Mouse (Mus musculus): ENCODE results near the gene Ndufa6. TPM values are rescaled to one million over a fixed set of nuclear protein-coding genes. Genes with fewer than 3 reads are reported as not detected.
"Not testable (repeated sequence)": the region's sequence is repeated elsewhere in the genome, so short reads cannot be mapped to it uniquely, and the experiment has no call there.

The Ndufa6 gene
- polyA plus RNA-seq, 1 experiment from 2014 or later = 830 TPM

GRCm38 (mm10) chr15:82368851-82369250 is 14.7 kb upstream of the Ndufa6 start:
- H3K4me2 ChIP-seq (replicated peaks; ENCODE audit: low read depth) = no peak overlapping the region
- TF ChIP-seq CTCF (IDR thresholded peaks at IDR 0.05; ENCODE audit: low read depth) = no peak
- no peaks in the 10 kb centered on the region for H3K4me1 ChIP-seq (replicated peaks; ENCODE audit: control insufficient read depth, insufficient read depth, low read length)
- no peak for ATAC-seq
- H3K27ac ChIP-seq (ENCODE audit: low read depth, low read length) = no peak overlapping the region
- no peaks in the 10 kb centered on the region for H3K27me3 ChIP-seq (replicated peaks; ENCODE audit: control insufficient read depth, insufficient read depth, low read length)
- H3K9ac ChIP-seq (ENCODE audit: low read depth, low read length) = no peak overlapping the region
- 90% methylated on average over 1 of the region's 1 CpGs for WGBS
- H3K9me3 ChIP-seq (ENCODE audit: control insufficient read depth) = no peaks in the 10 kb centered on the region
- H3K4me3 ChIP-seq (ENCODE audit: low read depth, low read length) = no peak overlapping the region
- H3K36me3 ChIP-seq (ENCODE audit: control insufficient read depth, insufficient read depth) = peaks cover 13% of the 10 kb centered on the region

- H3K4me2 ChIP-seq (replicated peaks; ENCODE audit: low read depth) = no peak overlapping the region
- no peak for ATAC-seq
- 90% methylated on average over 4 of the region's 4 CpGs for WGBS
Measured at GRCm38 (mm10) chr15:82368146-82368545, 14.0 kb upstream of the Ndufa6 start.

GRCm38 (mm10) chr15:82364561-82364960 is 10.4 kb upstream of the Ndufa6 start:
- 20% methylated on average over 6 of the region's 9 CpGs for WGBS

More at GRCm38 (mm10) chr15:82368146-82368545, 14.0 kb upstream of the Ndufa6 start:
- peaks cover 9% of the 10 kb centered on the region; the same call in 1 of the 2 replicates for H3K36me3 ChIP-seq (ENCODE audit: control insufficient read depth, insufficient read depth)
- no peak for TF ChIP-seq CTCF (IDR thresholded peaks at IDR 0.05; ENCODE audit: low read depth)
- no peak overlapping the region for H3K9ac ChIP-seq (ENCODE audit: low read depth, low read length)
- no peaks in the 10 kb centered on the region for H3K27me3 ChIP-seq (replicated peaks; ENCODE audit: control insufficient read depth, insufficient read depth, low read length)
- H3K4me3 ChIP-seq (ENCODE audit: low read depth, low read length) = no peak overlapping the region
- H3K4me1 ChIP-seq (replicated peaks; ENCODE audit: control insufficient read depth, insufficient read depth, low read length) = no peaks in the 10 kb centered on the region
- no peaks in the 10 kb centered on the region for H3K9me3 ChIP-seq (ENCODE audit: control insufficient read depth)
- H3K27ac ChIP-seq (ENCODE audit: low read depth, low read length) = no peak overlapping the region

GRCm38 (mm10) chr15:82363801-82364200 is 9.7 kb upstream of the Ndufa6 start:
- WGBS = 80% methylated on average over 7 of the region's 12 CpGs
- H3K36me3 ChIP-seq (ENCODE audit: control insufficient read depth, insufficient read depth) = not testable (repeated sequence)

More at GRCm38 (mm10) chr15:82364561-82364960, 10.4 kb upstream of the Ndufa6 start:
- H3K36me3 ChIP-seq (ENCODE audit: control insufficient read depth, insufficient read depth); H3K27ac ChIP-seq (ENCODE audit: low read depth, low read length); H3K27me3 ChIP-seq (replicated peaks; ENCODE audit: control insufficient read depth, insufficient read depth, low read length); ATAC-seq; H3K9me3 ChIP-seq (ENCODE audit: control insufficient read depth); H3K4me1 ChIP-seq (replicated peaks; ENCODE audit: control insufficient read depth, insufficient read depth, low read length); H3K4me3 ChIP-seq (ENCODE audit: low read depth, low read length); H3K9ac ChIP-seq (ENCODE audit: low read depth, low read length): not testable (repeated sequence)
- H3K4me2 ChIP-seq (replicated peaks; ENCODE audit: low read depth) = peak overlapping the region; percentile 24; the same call in 1 of the 2 replicates

GRCm38 (mm10) chr15:82362234-82362633 is 8.1 kb upstream of the Ndufa6 start:
- peak overlapping the region; percentile 85 for H3K27ac ChIP-seq (ENCODE audit: low read depth, low read length)
- no peak overlapping the region for H3K4me2 ChIP-seq (replicated peaks; ENCODE audit: low read depth)
- 78% methylated on average over 3 of the region's 4 CpGs for WGBS
- no peaks in the 10 kb centered on the region for H3K9me3 ChIP-seq (ENCODE audit: control insufficient read depth)
- no peak for ATAC-seq
- no peak for TF ChIP-seq CTCF (IDR thresholded peaks at IDR 0.05; ENCODE audit: low read depth)
- no peaks in the 10 kb centered on the region for H3K36me3 ChIP-seq (ENCODE audit: control insufficient read depth, insufficient read depth)
- H3K4me3 ChIP-seq (ENCODE audit: low read depth, low read length) = no peak overlapping the region
- H3K27me3 ChIP-seq (replicated peaks; ENCODE audit: control insufficient read depth, insufficient read depth, low read length) = no peaks in the 10 kb centered on the region
- no peaks in the 10 kb centered on the region for H3K4me1 ChIP-seq (replicated peaks; ENCODE audit: control insufficient read depth, insufficient read depth, low read length)
- no peak overlapping the region for H3K9ac ChIP-seq (ENCODE audit: low read depth, low read length)

More at GRCm38 (mm10) chr15:82363801-82364200, 9.7 kb upstream of the Ndufa6 start:
- ATAC-seq; H3K4me3 ChIP-seq (ENCODE audit: low read depth, low read length); H3K9ac ChIP-seq (ENCODE audit: low read depth, low read length); H3K4me2 ChIP-seq (replicated peaks; ENCODE audit: low read depth); H3K9me3 ChIP-seq (ENCODE audit: control insufficient read depth); H3K4me1 ChIP-seq (replicated peaks; ENCODE audit: control insufficient read depth, insufficient read depth, low read length); H3K27me3 ChIP-seq (replicated peaks; ENCODE audit: control insufficient read depth, insufficient read depth, low read length); H3K27ac ChIP-seq (ENCODE audit: low read depth, low read length): not testable (repeated sequence)

- 46% methylated on average over 11 of the region's 11 CpGs for WGBS
- peak; percentile 76 for TF ChIP-seq CTCF (IDR thresholded peaks at IDR 0.05; ENCODE audit: low read depth)
- ATAC-seq = peak; percentile 97
- Histone ChIP-seq H3K27me3 (replicated peaks; ENCODE audit: control insufficient read depth, insufficient read depth, low read length) (no peaks in the 10 kb centered on the region), H3K4me1 (replicated peaks; ENCODE audit: control insufficient read depth, insufficient read depth, low read length) (no peaks in the 10 kb centered on the region), H3K36me3 (ENCODE audit: control insufficient read depth, insufficient read depth) (no peaks in the 10 kb centered on the region), H3K27ac (ENCODE audit: low read depth, low read length) (peak overlapping the region; percentile 85), H3K4me3 (ENCODE audit: low read depth, low read length) (no peak overlapping the region), H3K9ac (ENCODE audit: low read depth, low read length) (no peak overlapping the region), H3K9me3 (ENCODE audit: control insufficient read depth) (no peaks in the 10 kb centered on the region), H3K4me2 (replicated peaks; ENCODE audit: low read depth) (no peak overlapping the region)
Measured at GRCm38 (mm10) chr15:82361459-82362018, 7.4 kb upstream of the Ndufa6 start.

Data from intestine, postnatal 0 days (tissue).